Mouse (Mus musculus) urinary bladder, postnatal 10 days (tissue): Measurements from ENCODE around the gene Tgfb1i1.

Source experiments
- DNase-seq: peaks from one replicate; pipeline ENCODE4 v3.0.0; 2022; ENCODE audit warnings: low spot score

The Tgfb1i1 gene

GRCm38 (mm10) chr7:128288923-128289544, 42.4 kb downstream of the Tgfb1i1 start:
- no peak for DNase-seq

GRCm38 (mm10) chr7:128294785-128295184, 48.2 kb downstream of the Tgfb1i1 start:
- no peak for DNase-seq

GRCm38 (mm10) chr7:128296514-128296913, 49.9 kb downstream of the Tgfb1i1 start:
- no peak for DNase-seq

- no peak for DNase-seq
Observed at GRCm38 (mm10) chr7:128297291-128297616, 50.6 kb downstream of the Tgfb1i1 start.

- DNase-seq: no peak
Observed at GRCm38 (mm10) chr7:128297617-128298480, 51.2 kb downstream of the Tgfb1i1 start, which contains the start of gene BC017158. TSS of gene BC017158 (minus strand) at chr7:128298170.

- DNase-seq: no peak
Observed at GRCm38 (mm10) chr7:128298481-128299342, 52.1 kb downstream of the Tgfb1i1 start.

- DNase-seq: no peak
Observed at GRCm38 (mm10) chr7:128300952-128301351, 54.3 kb downstream of the Tgfb1i1 start.

- DNase-seq: no peak
Observed at GRCm38 (mm10) chr7:128302151-128302550, 55.5 kb downstream of the Tgfb1i1 start.

GRCm38 (mm10) chr7:128304198-128304597, 57.6 kb downstream of the Tgfb1i1 start:
- DNase-seq: no peak

- DNase-seq: no peak
Observed at GRCm38 (mm10) chr7:128304907-128305306, 58.3 kb downstream of the Tgfb1i1 start.
